Mouse (Mus musculus) liver, embryonic 14.5 days (tissue): Measurements from ENCODE around the gene Ankib1.

ENCODE experiments used
- CTCF ChIP-seq: IDR thresholded peaks from 2 replicates; pipeline ENCODE4 v1.5.1; 2016; ENCODE audit warnings: antibody characterized with exemption, low read depth, control low read depth
- EP300 ChIP-seq: IDR thresholded peaks from 2 replicates; pipeline ENCODE4 v1.6.1; 2016; ENCODE audit warnings: antibody characterized with exemption, low read depth

- TF ChIP-seq EP300 (no peak), CTCF (no peak)
Observed at GRCm38 (mm10) chr5:3772017-3772416, 30.7 kb downstream of the Ankib1 start.
